Mouse (Mus musculus): ENCODE results near the gene Traf4. TPM values are rescaled to one million over a fixed set of nuclear protein-coding genes. Genes with fewer than 3 reads are reported as not detected.

Gene Traf4
- polyA plus RNA-seq (2012; rRNA removed): 32.6 and 35.0 TPM in 2 replicates

GRCm38 (mm10) chr11:78164924-78165760 lies at the start of gene Traf4:
Gene Traf4 (minus strand): TSS chr11:78165589.

GRCm38 (mm10) chr11:78193113-78193512 lies 27.7 kb upstream of the Traf4 start, which contains the start of gene Proca1:
Gene Proca1 (plus strand): TSS chr11:78193392.

GRCm38 (mm10) chr11:78188331-78189233 lies 23.2 kb upstream of the Traf4 start, which contains the start of gene Rab34:
Gene Rab34 (plus strand): TSS chr11:78188430.

GRCm38 (mm10) chr11:78182961-78183844 lies 17.8 kb upstream of the Traf4 start, which contains the start of gene Rpl23a:
Gene Rpl23a (minus strand): TSS chr11:78183584.

GRCm38 (mm10) chr11:78176402-78176862 lies 11.0 kb upstream of the Traf4 start, which contains the start of the genes Nek8 and Tlcd1:
Gene Nek8 (minus strand): TSS chr11:78176675.
Gene Tlcd1 (plus strand): TSS chr11:78176711.

Other genes with a start within 250 kb of the Traf4 start
- gene Sez6, start 234.8 kb downstream of the Traf4 start, polyA plus RNA-seq (2012; rRNA removed): 0.02 and 0.06 TPM in 2 replicates
- 14.3 and 19.0 TPM in 2 replicates for gene Phf12, start 182.8 kb downstream of the Traf4 start, polyA plus RNA-seq (2012; rRNA removed)
- 4.4 TPM in 2 replicates for gene Dhrs13, start 133.3 kb downstream of the Traf4 start, polyA plus RNA-seq (2012; rRNA removed)
- 22.3 and 27.6 TPM in 2 replicates for gene Flot2, start 127.7 kb downstream of the Traf4 start, polyA plus RNA-seq (2012; rRNA removed)
- gene Eral1, start 85.2 kb downstream of the Traf4 start, polyA plus RNA-seq (2012; rRNA removed): 10.4 and 11.1 TPM in 2 replicates
- 3.8 and 4.4 TPM in 2 replicates for gene Fam222b, start 70.9 kb downstream of the Traf4 start, polyA plus RNA-seq (2012; rRNA removed)
- 6.8 and 8.0 TPM in 2 replicates for gene Nek8, start 11.1 kb upstream of the Traf4 start, polyA plus RNA-seq (2012; rRNA removed)
- gene Tlcd1, start 11.1 kb upstream of the Traf4 start, polyA plus RNA-seq (2012; rRNA removed): 61.3 and 70.4 TPM in 2 replicates
- gene Rpl23a, start 18.0 kb upstream of the Traf4 start, polyA plus RNA-seq (2012; rRNA removed): 1,152 and 1,264 TPM in 2 replicates
- 15.5 and 16.1 TPM in 2 replicates for gene Rab34, start 22.8 kb upstream of the Traf4 start, polyA plus RNA-seq (2012; rRNA removed)
- gene Proca1, start 27.8 kb upstream of the Traf4 start, polyA plus RNA-seq (2012; rRNA removed): 0.53 and 0.73 TPM in 2 replicates
- 52.2 and 53.7 TPM in 2 replicates for gene Sdf2, start 80.2 kb upstream of the Traf4 start, polyA plus RNA-seq (2012; rRNA removed)
- gene Supt6, start 80.4 kb upstream of the Traf4 start, polyA plus RNA-seq (2012; rRNA removed): 5.3 and 6.8 TPM in 2 replicates
- gene 2610507B11Rik, start 96.2 kb upstream of the Traf4 start, polyA plus RNA-seq (2012; rRNA removed): 19.5 and 19.6 TPM in 2 replicates
- 0.15 and 0.20 TPM in 2 replicates for gene BC030499, start 125.3 kb upstream of the Traf4 start, polyA plus RNA-seq (2012; rRNA removed)
- 18.5 and 21.4 TPM in 2 replicates for gene Spag5, start 135.9 kb upstream of the Traf4 start, polyA plus RNA-seq (2012; rRNA removed)
- gene Aldoc, start 157.4 kb upstream of the Traf4 start, polyA plus RNA-seq (2012; rRNA removed): 25.4 and 34.5 TPM in 2 replicates
- 21.8 and 25.8 TPM in 2 replicates for gene Pigs, start 162.8 kb upstream of the Traf4 start, polyA plus RNA-seq (2012; rRNA removed)
- gene Unc119, start 177.9 kb upstream of the Traf4 start, polyA plus RNA-seq (2012; rRNA removed): 62.4 and 64.5 TPM in 2 replicates
- gene Foxn1, start 221.0 kb upstream of the Traf4 start, polyA plus RNA-seq (2012; rRNA removed): not detected in 2 replicates

Measured in liver, embryonic 18 days (tissue).